18 mouse cellular contexts compared by ENCODE assay signal in the genomic region with DNA sequence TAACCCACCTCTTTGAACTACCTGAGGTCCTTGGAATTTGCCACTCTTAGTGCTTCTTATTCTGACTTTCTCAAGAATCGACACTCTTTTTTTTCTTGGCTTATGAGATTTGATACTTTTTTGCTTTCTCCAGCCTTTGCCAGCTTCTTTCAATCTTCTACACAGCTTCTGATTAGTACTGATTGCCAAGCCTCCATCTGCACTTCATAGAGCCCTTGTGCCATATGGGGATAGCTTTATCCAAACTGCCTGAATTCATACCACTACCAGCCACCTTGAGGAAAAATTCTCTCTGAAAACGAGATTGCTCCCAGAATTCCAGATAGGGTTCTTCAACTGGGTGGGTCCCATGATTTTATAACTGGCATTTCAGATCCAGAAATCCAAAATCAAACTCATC.
DNase-seq lines count a peak whose midpoint lies in the region; ATAC-seq and TF ChIP-seq lines count a peak whose summit lies in the region.
"Had no signal": no experiment of that assay in that cellular context is flagged by ENCODE, and none has a peak within 500 bp of the region (broad histone marks: within the 10 kb centered on the region; RNA-seq: fewer than 3 reads in every experiment).

No protein-coding gene starts in this region.

- H3K4me3 ChIP-seq in forebrain, embryonic 14.5 days (ENCODE audit: low read depth, low read length), result no peak overlapping the region
- H3K4me3 ChIP-seq in forebrain, embryonic 12.5 days (replicated peaks), result no peak overlapping the region
- H3K4me3 ChIP-seq in forebrain, embryonic 16.5 days (replicated peaks; ENCODE audit: low read length), result no peak overlapping the region
- H3K4me3 ChIP-seq in forebrain, embryonic 10.5 days, result no peak overlapping the region
- no peak overlapping the region for H3K4me3 ChIP-seq in layer of hippocampus, adult 2 months
- H3K4me3 ChIP-seq: embryonic facial prominence, embryonic 10.5 days; embryonic facial prominence, embryonic 12.5 days had no signal

- WGBS in forebrain, embryonic 14.5 days, result 66% methylated on average over 2 of the region's 2 CpGs
- 82% methylated on average over 2 of the region's 2 CpGs for WGBS in forebrain, embryonic 12.5 days
- 53% methylated on average over 2 of the region's 2 CpGs for WGBS in forebrain, embryonic 16.5 days
- WGBS in forebrain, embryonic 10.5 days, result 78% methylated on average over 2 of the region's 2 CpGs

- no peak for TF ChIP-seq CTCF in layer of hippocampus, adult 2 months (conservative IDR thresholded peaks at IDR 0.05)
- no peak for TF ChIP-seq CTCF in brain, embryonic 14.5 days (IDR thresholded peaks at IDR 0.05; ENCODE audit: borderline replicate concordance, extremely low read depth, insufficient read depth, insufficient read length)

- H3K27me3 ChIP-seq in forebrain, embryonic 14.5 days (replicated peaks; ENCODE audit: control insufficient read depth, insufficient read depth, low read length), result no peaks in the 10 kb centered on the region
- no peaks in the 10 kb centered on the region for H3K27me3 ChIP-seq in forebrain, embryonic 12.5 days
- H3K27me3 ChIP-seq in forebrain, embryonic 16.5 days (replicated peaks; ENCODE audit: control insufficient read depth, insufficient read depth, low read length), result no peaks in the 10 kb centered on the region
- no peaks in the 10 kb centered on the region for H3K27me3 ChIP-seq in forebrain, embryonic 10.5 days (ENCODE audit: poor library complexity, severe bottlenecking)
- H3K27me3 ChIP-seq: embryonic facial prominence, embryonic 12.5 days had no signal

- 0 out of 2 replicates have a peak, but pooled peaks cover 1% of the 10 kb centered on the region for H3K4me1 ChIP-seq in forebrain, embryonic 14.5 days (ENCODE audit: control insufficient read depth, insufficient read depth, low read length)
- H3K4me1 ChIP-seq in forebrain, embryonic 12.5 days, result peaks cover 2% of the 10 kb centered on the region; the same call in 1 of the 2 replicates
- peaks cover 2% of the 10 kb centered on the region; the same call in 1 of the 2 replicates for H3K4me1 ChIP-seq in forebrain, embryonic 16.5 days (replicated peaks; ENCODE audit: control insufficient read depth, insufficient read depth, low read length)
- H3K4me1 ChIP-seq in forebrain, embryonic 10.5 days, result no peaks in the 10 kb centered on the region
- H3K4me1 ChIP-seq: embryonic facial prominence, embryonic 10.5 days; embryonic facial prominence, embryonic 12.5 days had no signal

- no peak overlapping the region for H3K27ac ChIP-seq in forebrain, embryonic 14.5 days (ENCODE audit: low read depth, low read length)
- no peak overlapping the region for H3K27ac ChIP-seq in forebrain, embryonic 12.5 days
- no peak overlapping the region for H3K27ac ChIP-seq in forebrain, embryonic 16.5 days (ENCODE audit: low read length)
- no peak overlapping the region for H3K27ac ChIP-seq in forebrain, embryonic 10.5 days
- H3K27ac ChIP-seq in layer of hippocampus, adult 2 months, result peak overlapping the region; percentile 66; the same call in 1 of the 2 replicates
- H3K27ac ChIP-seq: embryonic facial prominence, embryonic 10.5 days; embryonic facial prominence, embryonic 12.5 days had no signal

- no peak overlapping the region for H3K9ac ChIP-seq in forebrain, embryonic 14.5 days (ENCODE audit: low read length)
- no peak overlapping the region for H3K9ac ChIP-seq in forebrain, embryonic 12.5 days
- no peak overlapping the region for H3K9ac ChIP-seq in forebrain, embryonic 16.5 days (replicated peaks; ENCODE audit: low read depth, low read length)
- H3K9ac ChIP-seq: embryonic facial prominence, embryonic 12.5 days had no signal

- no peaks in the 10 kb centered on the region for H3K36me3 ChIP-seq in forebrain, embryonic 14.5 days (ENCODE audit: control insufficient read depth, insufficient read depth, low read length)
- no peaks in the 10 kb centered on the region for H3K36me3 ChIP-seq in forebrain, embryonic 12.5 days (replicated peaks)
- H3K36me3 ChIP-seq in forebrain, embryonic 16.5 days (ENCODE audit: control insufficient read depth, insufficient read depth), result no peaks in the 10 kb centered on the region
- no peaks in the 10 kb centered on the region for H3K36me3 ChIP-seq in forebrain, embryonic 10.5 days (replicated peaks)
- H3K36me3 ChIP-seq: embryonic facial prominence, embryonic 10.5 days; embryonic facial prominence, embryonic 12.5 days had no signal

- peak; percentile 52; the same call in 1 of the 2 replicates for ATAC-seq in forebrain, embryonic 14.5 days
- ATAC-seq in forebrain, embryonic 12.5 days (ENCODE audit: low FRiP score), result no peak
- peak; percentile 61 for ATAC-seq in forebrain, embryonic 16.5 days

- TF ChIP-seq POLR2A in brain, embryonic 14.5 days (IDR thresholded peaks at IDR 0.05; ENCODE audit: borderline replicate concordance, extremely low read depth, insufficient read depth, insufficient read length, poor library complexity, severe bottlenecking), result no peak

- no peak overlapping the region for H3K4me2 ChIP-seq in forebrain, embryonic 14.5 days (ENCODE audit: low read length)
- H3K4me2 ChIP-seq in forebrain, embryonic 12.5 days, result no peak overlapping the region
- H3K4me2 ChIP-seq in forebrain, embryonic 16.5 days (ENCODE audit: low read length), result no peak overlapping the region
- H3K4me2 ChIP-seq: embryonic facial prominence, embryonic 12.5 days had no signal

- DNase-seq in forebrain, embryonic 14.5 days (ENCODE audit: low spot score), result peak; percentile 56
- no peak for DNase-seq in forebrain, embryonic 10.5 days (ENCODE audit: extremely low spot score, low spot score)
- no peak for DNase-seq in layer of hippocampus, adult 2 months (ENCODE audit: low spot score in 2 of 2)
- DNase-seq in layer of hippocampus, adult 11-12 months (ENCODE audit: low spot score), result no peak
- DNase-seq in brain, embryonic 14.5 days (ENCODE audit: low read depth), result peak; percentile 56
- DNase-seq in right cerebral cortex, postnatal 4 days, result no peak
- DNase-seq: adrenal gland, adult 2 months; adrenal gland, postnatal 10 days; adrenal gland, postnatal 25 days; cerebellum, adult 11 months; cerebellum, adult 18-20 months; cerebellum, adult 8-10 months; cerebellum, adult 9-11 months; cerebellum, postnatal 25 days had no signal

- no peaks in the 10 kb centered on the region for H3K9me3 ChIP-seq in forebrain, embryonic 14.5 days (replicated peaks; ENCODE audit: control insufficient read depth, low read length)
- no peaks in the 10 kb centered on the region for H3K9me3 ChIP-seq in forebrain, embryonic 12.5 days
- no peaks in the 10 kb centered on the region for H3K9me3 ChIP-seq in forebrain, embryonic 16.5 days (ENCODE audit: control insufficient read depth, low read length)
- H3K9me3 ChIP-seq in forebrain, embryonic 10.5 days, result no peaks in the 10 kb centered on the region
- H3K9me3 ChIP-seq: embryonic facial prominence, embryonic 10.5 days; embryonic facial prominence, embryonic 12.5 days had no signal

Comparison
In these comparisons a context has a peak if more than half of its experiments do, and no peak if none do; other contexts are left out.
1. DNase-seq: peak in forebrain, embryonic 14.5 days (single experiment) and brain, embryonic 14.5 days (single experiment); none in forebrain, embryonic 10.5 days (single experiment), layer of hippocampus, adult 2 months (0 of 2), layer of hippocampus, adult 11-12 months (single experiment) and right cerebral cortex, postnatal 4 days (single experiment).